Mouse (Mus musculus): ENCODE measurements around the gene Sctr.

GRCm38 (mm10) chr1:120112251-120113187, 105.8 kb downstream of the Sctr start:
- TF ChIP-seq POLR2A (IDR thresholded peaks at IDR 0.05; ENCODE audit: insufficient read depth, low read length) (no peak), CTCF (IDR thresholded peaks at IDR 0.05; ENCODE audit: low read depth, low read length) (no peak), EP300 (IDR thresholded peaks at IDR 0.05; ENCODE audit: insufficient read depth, low read depth, low read length) (no peak)

Data from ES-Bruce4 (cell line).